Mouse (Mus musculus): ENCODE data around the gene Mybph. TPM values are rescaled to one million over a fixed set of nuclear protein-coding genes. Genes with fewer than 3 reads are reported as not detected.

The Mybph gene
- total RNA-seq (2021), result not detected

GRCm38 (mm10) chr1:134193126-134193525 lies at the start of gene Mybph:
Gene Mybph (plus strand): TSS chr1:134193448.
- intact Hi-C loops (cut with DNase I), result no loop called here
- DNase-seq (ENCODE audit: extremely low spot score in 1 of 2, low spot score in 2 of 2), result no peak

GRCm38 (mm10) chr1:134146066-134146465 lies 47.2 kb upstream of the Mybph start:
- peak; percentile 20 to 54 for DNase-seq (ENCODE audit: extremely low spot score in 1 of 2, low spot score in 2 of 2)
- intact Hi-C loops (cut with DNase I), result no loop called here

GRCm38 (mm10) chr1:134150076-134150475 lies 43.2 kb upstream of the Mybph start:
- DNase-seq (ENCODE audit: extremely low spot score in 1 of 2, low spot score in 2 of 2), result no peak
- intact Hi-C loops (cut with DNase I), result loop anchor here (5.0 kb wide), 2 partner anchors 92 to 182 kb away; partner anchors contain the start of gene Ppfia4

- intact Hi-C loops (cut with DNase I), result loop anchor here (5.0 kb wide), 2 partner anchors 92 to 182 kb away; partner anchors contain the start of gene Ppfia4
- no peak for DNase-seq (ENCODE audit: extremely low spot score in 1 of 2, low spot score in 2 of 2)
These were observed 42.5 kb upstream of the Mybph start for GRCm38 (mm10) chr1:134150745-134151144.

- intact Hi-C loops (cut with DNase I), result loop anchor here (5.0 kb wide), 2 partner anchors 90 to 180 kb away; partner anchors contain the start of gene Ppfia4
- DNase-seq (ENCODE audit: extremely low spot score in 1 of 2, low spot score in 2 of 2), result peak; percentile 75 to 76
These were observed 41.4 kb upstream of the Mybph start for GRCm38 (mm10) chr1:134151655-134152412.

GRCm38 (mm10) chr1:134152626-134153590 lies 40.3 kb upstream of the Mybph start:
- DNase-seq (ENCODE audit: extremely low spot score in 1 of 2, low spot score in 2 of 2), result no peak
- intact Hi-C loops (cut with DNase I), result loop anchor here (5.0 kb wide), 2 partner anchors 89 to 179 kb away; partner anchors contain the start of gene Ppfia4

GRCm38 (mm10) chr1:134154121-134154520 lies 39.1 kb upstream of the Mybph start:
- DNase-seq (ENCODE audit: extremely low spot score in 1 of 2, low spot score in 2 of 2), result no peak
- intact Hi-C loops (cut with DNase I), result loop anchor here (5.0 kb wide), 2 partner anchors 88 to 178 kb away; partner anchors contain the start of gene Ppfia4

- DNase-seq (ENCODE audit: extremely low spot score in 1 of 2, low spot score in 2 of 2), result no peak
- intact Hi-C loops (cut with DNase I), result loop anchor here (5.0 kb wide), 2 partner anchors 88 to 178 kb away; partner anchors contain the start of gene Ppfia4
These were observed 38.6 kb upstream of the Mybph start for GRCm38 (mm10) chr1:134154655-134155054.

- intact Hi-C loops (cut with DNase I), result no loop called here
- no peak for DNase-seq (ENCODE audit: extremely low spot score in 1 of 2, low spot score in 2 of 2)
These were observed 32.8 kb upstream of the Mybph start for GRCm38 (mm10) chr1:134160404-134160803.

- intact Hi-C loops (cut with DNase I), result no loop called here
- DNase-seq (ENCODE audit: extremely low spot score in 1 of 2, low spot score in 2 of 2), result no peak
These were observed 31.8 kb upstream of the Mybph start for GRCm38 (mm10) chr1:134161399-134161798.

- intact Hi-C loops (cut with DNase I), result no loop called here
- no peak for DNase-seq (ENCODE audit: extremely low spot score in 1 of 2, low spot score in 2 of 2)
These were observed 30.6 kb upstream of the Mybph start for GRCm38 (mm10) chr1:134162510-134163225.

GRCm38 (mm10) chr1:134163476-134163875 lies 29.8 kb upstream of the Mybph start:
- intact Hi-C loops (cut with DNase I), result no loop called here
- DNase-seq (ENCODE audit: extremely low spot score in 1 of 2, low spot score in 2 of 2), result no peak

- intact Hi-C loops (cut with DNase I), result no loop called here
- DNase-seq (ENCODE audit: extremely low spot score in 1 of 2, low spot score in 2 of 2), result no peak
These were observed 28.8 kb upstream of the Mybph start for GRCm38 (mm10) chr1:134164454-134164853.

GRCm38 (mm10) chr1:134166547-134166946 lies 26.7 kb upstream of the Mybph start:
- no peak for DNase-seq (ENCODE audit: extremely low spot score in 1 of 2, low spot score in 2 of 2)
- intact Hi-C loops (cut with DNase I), result no loop called here

GRCm38 (mm10) chr1:134167416-134168305 lies 25.6 kb upstream of the Mybph start:
- DNase-seq (ENCODE audit: extremely low spot score in 1 of 2, low spot score in 2 of 2), result no peak
- intact Hi-C loops (cut with DNase I), result no loop called here

GRCm38 (mm10) chr1:134168567-134168966 lies 24.7 kb upstream of the Mybph start:
- intact Hi-C loops (cut with DNase I), result no loop called here
- no peak for DNase-seq (ENCODE audit: extremely low spot score in 1 of 2, low spot score in 2 of 2)

- no peak for DNase-seq (ENCODE audit: extremely low spot score in 1 of 2, low spot score in 2 of 2)
- intact Hi-C loops (cut with DNase I), result no loop called here
These were observed 24.1 kb upstream of the Mybph start for GRCm38 (mm10) chr1:134168985-134169697.
